Mouse (Mus musculus): ENCODE measurements around the gene Klra3. TPM values are rescaled to one million over a fixed set of nuclear protein-coding genes. Genes with fewer than 3 reads are reported as not detected.

Klra3 gene
- not detected for polyA plus RNA-seq (2017; shearing (Covaris generic))

GRCm38 (mm10) chr6:130337411-130337810 lies at the start of gene Klra3:
Gene Klra3, minus strand, starts transcription at chr6:130337574.

GRCm38 (mm10) chr6:130386750-130387149 lies 49.4 kb upstream of the Klra3 start, which contains the start of gene Klra1:
Gene Klra1, minus strand, starts transcription at chr6:130386874.

GRCm38 (mm10) chr6:130281828-130282227 lies 55.5 kb downstream of the Klra3 start, which contains the start of gene Klra10:
Gene Klra10, minus strand, starts transcription at chr6:130281928.

Other genes with a start within 250 kb of the Klra3 start
- not detected for gene Klra8, start 207.7 kb downstream of the Klra3 start, polyA plus RNA-seq (2017; shearing (Covaris generic))
- gene Klra9, start 144.5 kb downstream of the Klra3 start, polyA plus RNA-seq (2017; shearing (Covaris generic)), result not detected
- not detected for gene Klra7, start 104.3 kb downstream of the Klra3 start, polyA plus RNA-seq (2017; shearing (Covaris generic))
- gene Klra10, start 55.6 kb downstream of the Klra3 start, polyA plus RNA-seq (2017; shearing (Covaris generic)), result not detected
- not detected for gene Klra1, start 49.3 kb upstream of the Klra3 start, polyA plus RNA-seq (2017; shearing (Covaris generic))

All from inflammation-experienced regulatory T-cells, adult 16 weeks (primary cell).